Mouse (Mus musculus) lung, postnatal 14 days (tissue): ENCODE measurements around the gene Hdac5.

Source experiments
- DNase-seq: peaks from one replicate; pipeline ENCODE4 v3.0.0; 2021

Gene Hdac5

GRCm38 (mm10) chr11:102230006-102230741 is at the start of gene Hdac5:
Gene Hdac5 (minus strand): TSS chr11:102230166.
- peak; percentile 98 for DNase-seq

GRCm38 (mm10) chr11:102279595-102279994 is 49.6 kb upstream of the Hdac5 start:
- DNase-seq = no peak

- DNase-seq = no peak
Measured at GRCm38 (mm10) chr11:102277754-102278153, 47.8 kb upstream of the Hdac5 start.

GRCm38 (mm10) chr11:102276411-102276915 is 46.5 kb upstream of the Hdac5 start:
- DNase-seq = peak; percentile 31

GRCm38 (mm10) chr11:102268520-102269244 is 38.7 kb upstream of the Hdac5 start, which contains the start of gene Asb16:
Gene Asb16 (plus strand): TSS chr11:102268743.
- DNase-seq = no peak

- DNase-seq = peak; percentile 73
Measured at GRCm38 (mm10) chr11:102267480-102267879, 37.5 kb upstream of the Hdac5 start.

- no peak for DNase-seq
Measured at GRCm38 (mm10) chr11:102266631-102267355, 36.8 kb upstream of the Hdac5 start.

GRCm38 (mm10) chr11:102265816-102266215 is 35.9 kb upstream of the Hdac5 start:
- DNase-seq = no peak

GRCm38 (mm10) chr11:102263211-102263610 is 33.2 kb upstream of the Hdac5 start:
- no peak for DNase-seq

- no peak for DNase-seq
Measured at GRCm38 (mm10) chr11:102258521-102258920, 28.6 kb upstream of the Hdac5 start.

- no peak for DNase-seq
Measured at GRCm38 (mm10) chr11:102258095-102258494, 28.1 kb upstream of the Hdac5 start.

GRCm38 (mm10) chr11:102257514-102257913 is 27.5 kb upstream of the Hdac5 start:
- peak; percentile 25 for DNase-seq

GRCm38 (mm10) chr11:102249351-102250090 is 19.6 kb upstream of the Hdac5 start:
- no peak for DNase-seq

GRCm38 (mm10) chr11:102248630-102249230 is 18.8 kb upstream of the Hdac5 start, which contains the start of gene BC030867:
Gene BC030867 (plus strand): TSS chr11:102248882.
- peak; percentile 96 for DNase-seq

GRCm38 (mm10) chr11:102246871-102247270 is 16.9 kb upstream of the Hdac5 start:
- no peak for DNase-seq

GRCm38 (mm10) chr11:102246273-102246635 is 16.3 kb upstream of the Hdac5 start:
- DNase-seq = no peak

GRCm38 (mm10) chr11:102245581-102246272 is 15.8 kb upstream of the Hdac5 start:
- DNase-seq = no peak

GRCm38 (mm10) chr11:102244926-102245449 is 15.0 kb upstream of the Hdac5 start:
- peak; percentile 44 for DNase-seq

- no peak for DNase-seq
Measured at GRCm38 (mm10) chr11:102241874-102242273, 11.9 kb upstream of the Hdac5 start.

GRCm38 (mm10) chr11:102241246-102241645 is 11.3 kb upstream of the Hdac5 start:
- no peak for DNase-seq

GRCm38 (mm10) chr11:102240636-102241035 is 10.7 kb upstream of the Hdac5 start:
- no peak for DNase-seq
